8 mouse cellular contexts compared by ENCODE assay signal in genomic region chrX:50537122-50537784, GRCm38 (mm10).
DNase-seq lines count a peak whose midpoint lies in the region; ATAC-seq lines count a peak whose summit lies in the region.

No protein-coding gene starts in this region.

- no peaks in the 10 kb centered on the region for H3K27me3 ChIP-seq in hindbrain, embryonic 16.5 days (replicated peaks; ENCODE audit: control insufficient read depth, insufficient read depth, low read length)
- no peaks in the 10 kb centered on the region for H3K27me3 ChIP-seq in megakaryocyte, embryonic 14.5 days (replicated peaks)

- H3K9me3 ChIP-seq in hindbrain, embryonic 16.5 days (ENCODE audit: control insufficient read depth, low read length) = no peaks in the 10 kb centered on the region
- no peaks in the 10 kb centered on the region for H3K9me3 ChIP-seq in megakaryocyte, embryonic 14.5 days

- H3K4me1 ChIP-seq in hindbrain, embryonic 16.5 days (ENCODE audit: control insufficient read depth, insufficient read depth, low read depth, low read length) = no peaks in the 10 kb centered on the region
- no peaks in the 10 kb centered on the region for H3K4me1 ChIP-seq in megakaryocyte, embryonic 14.5 days

- DNase-seq in adrenal gland, adult (ENCODE audit: inconsistent age in 2 of 2, low spot score in 1 of 2) = peak; percentile 69 to 71
- no peak for DNase-seq in adrenal gland, postnatal 4 days (ENCODE audit: low spot score in 2 of 2)
- DNase-seq in cerebellum, postnatal 14 days = peak; percentile 40 to 77
- DNase-seq in frontal cortex, postnatal 14 days (ENCODE audit: low spot score in 2 of 2) = peak; percentile 27 to 53
- peak; percentile 31 to 58 for DNase-seq in left cerebral cortex, adult 9 months (ENCODE audit: low spot score in 2 of 2)
- DNase-seq in right cerebral cortex, postnatal 25 days = peak; percentile 68

- ATAC-seq in hindbrain, embryonic 16.5 days = peak; percentile 82

- H3K36me3 ChIP-seq in hindbrain, embryonic 16.5 days (ENCODE audit: control insufficient read depth, insufficient read depth, low read length) = no peaks in the 10 kb centered on the region
- H3K36me3 ChIP-seq in megakaryocyte, embryonic 14.5 days (replicated peaks; ENCODE audit: low read length) = no peaks in the 10 kb centered on the region

- 53% methylated on average over 19 of the region's 19 CpGs for WGBS in hindbrain, embryonic 16.5 days

- no peak overlapping the region for H3K27ac ChIP-seq in hindbrain, embryonic 16.5 days (ENCODE audit: low read depth, low read length)

- peak overlapping the region; percentile 47; the same call in 1 of the 2 replicates for H3K9ac ChIP-seq in hindbrain, embryonic 16.5 days (ENCODE audit: low read depth, low read length)

- peak overlapping the region; percentile 32 for H3K4me2 ChIP-seq in hindbrain, embryonic 16.5 days (ENCODE audit: low read length)

- H3K4me3 ChIP-seq in hindbrain, embryonic 16.5 days (ENCODE audit: low read length) = peak overlapping the region; percentile 42
- peak overlapping the region; percentile 89 for H3K4me3 ChIP-seq in megakaryocyte, embryonic 14.5 days (replicated peaks)

Comparison
In these comparisons a context has a peak if more than half of its experiments do, and no peak if none do; other contexts are left out.
1. DNase-seq: peak in adrenal gland, adult (2 of 2), cerebellum, postnatal 14 days (2 of 2), frontal cortex, postnatal 14 days (2 of 2), left cerebral cortex, adult 9 months (2 of 2) and right cerebral cortex, postnatal 25 days (single experiment); none in adrenal gland, postnatal 4 days (0 of 2).